Mouse (Mus musculus) lung, postnatal 0 days (tissue): Measurements from ENCODE around the gene 1700016D06Rik.

Experiments
- CTCF ChIP-seq: IDR thresholded peaks from 2 replicates; pipeline ENCODE4 v1.5.1; 2016; ENCODE audit warnings: antibody characterized with exemption, mild to moderate bottlenecking
- EP300 ChIP-seq: IDR thresholded peaks from 2 replicates; pipeline ENCODE4 v1.6.1; 2016; ENCODE audit warnings: antibody characterized with exemption, mild to moderate bottlenecking, control low read depth

- no peak for TF ChIP-seq CTCF
- TF ChIP-seq EP300: no peak
Observed at GRCm38 (mm10) chr8:11661969-11662368, 38.9 kb downstream of the 1700016D06Rik start.
